Mouse (Mus musculus): ENCODE data around the gene Mdm2.
"Not testable (repeated sequence)": the region's sequence is repeated elsewhere in the genome, so short reads cannot be mapped to it uniquely, and the experiment has no call there.

Gene Mdm2

GRCm38 (mm10) chr10:117732184-117732583 lies 21.6 kb upstream of the Mdm2 start:
- DNase-seq, result no peak

DNA sequence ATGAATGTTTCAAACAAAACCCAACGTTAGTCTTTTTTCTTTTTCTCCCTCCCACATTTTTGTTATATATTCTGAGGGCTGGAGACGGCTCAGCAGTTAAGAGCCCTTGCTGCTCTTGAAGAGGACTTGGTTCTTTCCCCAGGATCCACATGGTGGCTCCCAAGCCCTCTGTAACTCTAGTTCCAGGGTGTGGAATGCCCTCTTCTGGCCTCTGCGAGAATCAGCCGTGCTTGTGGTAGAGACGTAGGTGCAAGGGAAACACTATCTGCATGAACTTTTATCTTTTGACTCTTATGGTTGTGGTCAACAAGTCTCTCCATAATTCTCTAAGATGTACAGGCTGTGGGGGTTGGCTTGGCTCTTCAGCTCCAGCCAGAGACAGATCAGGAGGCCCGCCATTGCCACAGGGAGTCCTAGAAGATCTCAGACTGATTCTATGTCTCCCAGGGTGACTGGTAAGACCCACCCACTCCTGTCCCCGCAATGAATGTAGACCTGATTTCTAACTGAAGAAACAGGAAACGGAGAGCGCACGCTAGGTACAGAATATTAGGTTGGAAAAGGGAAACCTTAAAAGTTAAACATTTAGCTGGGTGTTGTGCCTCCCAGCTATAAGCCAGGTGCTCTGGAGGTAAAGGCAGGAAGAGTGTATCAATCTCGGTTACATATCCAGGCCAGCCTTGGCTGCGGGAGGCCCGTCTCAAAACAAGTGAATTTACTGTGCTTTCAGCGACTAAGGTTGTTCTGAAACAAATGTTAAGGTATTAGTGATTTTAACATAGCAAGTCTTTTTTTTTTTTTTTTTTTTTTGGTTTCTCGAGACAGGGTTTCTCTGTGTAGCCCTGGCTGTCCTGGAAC lies 20.9 kb upstream of the Mdm2 start:
- DNase-seq, result peak; percentile 40

GRCm38 (mm10) chr10:117730637-117731203 lies 20.2 kb upstream of the Mdm2 start:
- no peak for DNase-seq

- no peak for DNase-seq
Observed at GRCm38 (mm10) chr10:117730140-117730539, 19.6 kb upstream of the Mdm2 start.

GRCm38 (mm10) chr10:117729139-117729814 lies 18.7 kb upstream of the Mdm2 start:
- DNase-seq, result no peak

GRCm38 (mm10) chr10:117728574-117728973 lies 18.0 kb upstream of the Mdm2 start:
- DNase-seq, result no peak

DNA sequence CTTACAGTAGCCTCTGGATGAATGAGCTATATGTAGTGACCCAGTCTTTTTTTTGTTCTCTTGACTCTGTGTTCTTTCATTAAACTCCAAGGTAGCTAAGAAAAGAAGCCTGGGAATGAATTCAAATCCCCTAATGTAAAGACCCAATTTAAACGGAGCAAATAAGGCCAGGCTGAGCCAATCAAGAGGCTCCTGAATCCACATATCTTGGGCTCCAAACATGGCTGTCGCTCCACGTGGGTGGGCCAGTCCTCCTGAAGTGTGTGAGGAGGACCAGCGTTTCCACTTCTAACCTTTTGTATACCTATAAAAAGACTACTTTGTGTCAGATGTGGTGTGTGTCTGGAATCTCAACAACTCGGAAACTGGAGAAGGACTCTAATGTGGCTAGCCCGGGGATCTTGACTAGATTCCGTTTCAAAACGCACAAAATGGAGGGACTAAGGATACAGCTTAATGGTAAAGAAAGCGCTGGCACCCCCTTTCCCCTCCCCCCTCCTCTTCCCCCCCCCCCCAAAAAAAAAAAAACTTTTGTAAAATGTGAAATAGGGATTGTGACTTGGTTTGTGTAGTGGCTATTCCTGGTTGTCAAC lies 17.1 kb upstream of the Mdm2 start:
- DNase-seq, result no peak

DNA sequence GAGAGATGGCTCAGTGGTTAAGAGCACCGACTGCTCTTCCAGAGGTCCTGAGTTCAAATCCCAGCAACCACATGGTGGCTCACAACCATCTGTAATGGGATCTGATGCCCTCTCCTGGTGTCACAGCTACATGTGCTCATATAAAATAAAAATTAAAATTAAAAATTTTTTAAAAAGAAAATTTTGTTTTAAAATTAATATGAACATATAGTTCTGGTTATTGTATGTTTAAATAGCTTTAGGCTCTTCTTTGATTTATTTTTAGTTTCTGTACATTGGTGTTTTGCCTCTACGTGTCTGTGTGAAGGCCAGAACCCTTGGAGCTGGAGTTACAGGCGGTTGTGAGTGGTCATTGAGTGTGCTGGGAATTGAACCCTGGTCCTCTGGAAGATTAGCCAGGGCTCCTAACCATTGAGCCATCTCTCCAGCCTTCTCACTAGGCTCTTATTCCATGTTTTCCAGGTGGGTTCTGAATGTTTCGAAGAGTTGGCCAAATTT lies 16.4 kb upstream of the Mdm2 start:
- no peak for DNase-seq

GRCm38 (mm10) chr10:117726350-117726749 lies 15.8 kb upstream of the Mdm2 start:
- no peak for DNase-seq

GRCm38 (mm10) chr10:117725671-117726070 lies 15.1 kb upstream of the Mdm2 start:
- no peak for DNase-seq

DNA sequence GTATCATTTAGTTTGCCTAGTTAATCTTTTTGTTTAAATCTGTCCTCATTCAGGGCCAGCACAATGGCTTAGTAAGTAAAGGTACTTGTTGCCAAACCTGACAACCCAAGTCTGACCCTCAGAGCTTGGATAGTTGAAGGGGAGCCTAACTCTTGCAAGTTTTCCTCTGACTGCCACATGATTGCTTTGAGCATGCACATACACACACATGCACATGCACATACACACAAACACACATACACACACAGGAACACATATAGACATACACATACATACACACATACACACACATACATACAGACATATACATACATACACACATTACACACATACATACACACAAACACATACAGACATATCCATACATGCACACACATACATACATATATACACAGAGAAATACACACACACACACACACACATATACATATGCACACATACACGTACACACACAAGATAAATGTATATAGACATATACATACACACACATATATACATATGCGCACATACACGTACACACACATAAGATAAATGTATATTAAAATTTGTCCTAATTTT lies 14.3 kb upstream of the Mdm2 start:
- DNase-seq, result no peak

GRCm38 (mm10) chr10:117724136-117724718 lies 13.7 kb upstream of the Mdm2 start:
- no peak for DNase-seq

GRCm38 (mm10) chr10:117718161-117719119 lies 7.9 kb upstream of the Mdm2 start:
- peak; percentile 46 for DNase-seq

DNA sequence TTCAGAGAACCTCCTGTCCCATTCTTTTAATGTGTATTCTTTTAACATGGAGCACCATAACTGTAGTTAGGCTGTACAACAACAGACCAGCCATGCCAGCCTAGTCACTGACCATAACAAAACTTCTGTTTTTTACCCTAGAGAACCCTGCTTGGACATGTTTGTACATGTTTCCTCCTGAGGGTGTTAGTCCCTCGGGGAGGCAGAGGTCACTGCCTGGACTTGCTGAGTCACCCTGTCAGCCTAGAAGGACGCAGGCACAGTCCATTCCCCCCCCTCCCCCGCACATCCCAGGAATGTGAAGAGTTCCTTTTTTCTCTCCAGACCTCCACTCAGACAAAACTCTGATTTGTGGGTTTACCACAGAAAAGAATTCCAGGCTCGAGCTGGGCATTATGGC lies 7.0 kb upstream of the Mdm2 start:
- DNase-seq, result no peak

DNA sequence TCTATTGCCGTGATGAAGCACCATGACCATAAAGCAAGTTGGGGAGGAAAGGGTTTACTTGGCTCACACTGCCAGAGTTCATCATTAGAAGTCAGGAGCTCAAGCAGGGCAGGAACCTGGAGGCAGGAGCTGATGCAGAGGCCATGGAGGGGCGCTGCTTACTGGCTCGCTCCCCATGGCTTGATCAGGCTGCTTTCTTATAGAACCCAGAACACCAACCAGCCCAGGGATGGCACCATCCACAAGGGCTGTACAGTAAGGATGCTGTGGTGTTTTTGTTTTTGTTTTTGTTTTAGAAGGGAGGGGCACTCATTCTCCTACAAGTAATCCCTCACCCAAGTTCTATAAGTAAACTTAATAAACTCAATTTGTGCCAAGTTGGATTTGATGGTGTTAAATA lies 6.1 kb upstream of the Mdm2 start:
- DNase-seq, result no peak

DNA sequence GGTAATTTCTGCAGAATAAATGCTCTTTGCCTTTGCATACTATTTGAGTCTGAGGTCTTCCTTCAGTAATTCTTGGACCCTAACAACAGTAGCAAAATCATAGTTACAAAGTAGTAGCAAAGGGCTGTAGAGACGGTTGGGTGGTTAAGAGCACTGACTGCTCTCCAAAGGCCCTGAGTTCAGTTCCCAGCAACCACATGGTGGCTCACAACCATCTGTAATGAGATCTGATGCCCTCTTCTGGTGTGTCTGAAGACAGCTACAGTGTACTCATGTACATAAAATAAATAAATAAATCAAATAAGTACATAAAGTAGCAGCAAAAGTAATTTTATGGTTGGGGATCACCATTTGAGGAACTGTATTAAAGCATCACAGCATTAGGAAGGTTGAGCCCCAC lies 5.1 kb upstream of the Mdm2 start:
- not testable (repeated sequence) for DNase-seq

DNA sequence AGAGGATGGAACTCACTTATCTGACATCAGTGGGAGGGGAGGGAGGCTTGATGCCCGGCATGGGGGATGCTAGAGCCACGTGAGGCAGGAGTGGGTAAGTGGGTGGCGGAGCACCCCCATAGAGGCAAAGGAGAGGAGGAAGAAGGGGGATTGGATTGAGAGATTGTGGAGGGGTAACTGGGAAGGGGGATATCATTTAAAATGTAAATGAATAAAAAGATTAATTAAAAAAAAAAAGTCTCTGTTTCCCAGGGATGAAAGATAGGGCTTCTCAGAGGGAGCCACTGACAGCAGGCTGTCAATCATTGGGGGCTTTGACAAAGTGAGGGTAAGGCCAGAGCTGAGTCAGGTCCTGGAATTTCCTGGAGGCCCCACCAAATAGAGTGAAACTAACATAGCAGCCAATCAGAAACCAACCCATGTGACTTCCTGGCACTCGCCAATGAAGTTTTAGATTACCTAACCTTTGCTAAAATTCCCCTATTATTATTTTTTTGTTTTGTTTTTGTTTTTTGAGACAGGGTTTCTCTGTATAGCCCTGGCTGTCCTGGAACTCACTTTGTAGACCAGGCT lies 4.5 kb upstream of the Mdm2 start:
- no peak for DNase-seq

- DNase-seq, result no peak
Observed at GRCm38 (mm10) chr10:117714048-117714545, 3.5 kb upstream of the Mdm2 start.

GRCm38 (mm10) chr10:117713466-117713865 lies 2.9 kb upstream of the Mdm2 start:
- no peak for DNase-seq

GRCm38 (mm10) chr10:117712871-117713270 lies 2.3 kb upstream of the Mdm2 start:
- no peak for DNase-seq

All from right cerebral cortex, adult 18-20 months (tissue).